Comparison of ENCODE assay signal across 7 mouse cellular contexts in the genomic region with DNA sequence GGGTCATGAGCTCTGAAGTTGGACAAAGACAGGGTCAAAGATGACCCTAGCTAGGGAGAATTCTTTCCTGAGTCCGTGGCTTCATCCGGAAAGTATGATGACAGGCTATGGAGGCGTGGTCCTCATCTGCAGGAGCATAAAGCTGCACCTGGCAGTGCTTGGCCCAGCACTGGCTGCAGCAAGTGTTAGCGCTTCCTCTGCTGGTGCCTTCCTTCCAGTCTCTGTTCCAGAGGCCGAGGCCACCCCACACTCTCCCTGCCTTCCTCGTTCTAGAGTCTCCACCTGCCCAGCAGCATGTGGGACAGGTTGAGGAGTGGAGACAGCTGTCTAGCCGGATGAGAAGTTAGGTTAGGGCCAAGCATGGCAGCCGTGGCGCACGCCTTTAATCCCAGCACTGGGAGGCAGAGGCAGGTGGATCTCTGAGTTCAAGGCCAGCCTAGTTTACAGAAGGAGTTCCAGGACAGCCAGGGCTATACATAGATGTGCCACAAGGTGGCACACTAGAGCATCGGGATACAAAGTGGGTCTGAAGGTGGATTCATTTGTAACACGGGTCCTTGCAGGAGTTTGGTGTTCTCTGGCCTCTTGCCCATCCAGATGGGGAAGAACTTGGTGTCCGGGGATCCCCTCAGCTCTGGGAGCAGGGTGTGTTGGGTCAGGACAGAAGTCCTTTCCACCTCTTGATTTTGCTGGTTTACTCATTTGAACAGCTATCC. TPM values are rescaled to one million over a fixed set of nuclear protein-coding genes. Genes with fewer than 3 reads are reported as not detected.
DNase-seq lines count a peak whose midpoint lies in the region; ATAC-seq and TF ChIP-seq lines count a peak whose summit lies in the region.

No protein-coding gene starts in this region.

- H3K4me2 ChIP-seq in forebrain, postnatal 0 days (ENCODE audit: low read depth): no peak overlapping the region
- no peak overlapping the region for H3K4me2 ChIP-seq in liver, embryonic 13.5 days

- DNase-seq in left cerebral cortex, adult 18-20 months (ENCODE audit: low spot score in 2 of 2): peak; percentile 38 to 42
- DNase-seq in left cerebral cortex, adult 11 months (ENCODE audit: low spot score): no peak
- DNase-seq in ES-E14 (ENCODE audit: low read depth, low spot score): peak; percentile 83
- DNase-seq in adrenal gland, postnatal 36 days: peak; percentile 50 to 55
- DNase-seq in forebrain, postnatal 0 days: peak; percentile 38
- peak; percentile 27 for DNase-seq in liver, embryonic 13.5 days

- no peak overlapping the region for H3K9ac ChIP-seq in ES-E14 (ENCODE audit: insufficient read depth, low read depth, low read length, poor library complexity, severe bottlenecking)
- no peak overlapping the region for H3K9ac ChIP-seq in forebrain, postnatal 0 days
- no peak overlapping the region for H3K9ac ChIP-seq in liver, embryonic 13.5 days

- H3K4me3 ChIP-seq in ES-E14 (ENCODE audit: insufficient read depth in 1 of 2, low read depth in 1 of 2, low read length in 2 of 2, poor library complexity in 1 of 2, severe bottlenecking in 1 of 2): no peak overlapping the region; a peak in 1 of 4 replicates
- no peak overlapping the region for H3K4me3 ChIP-seq in forebrain, postnatal 0 days (ENCODE audit: low read depth, low read length)
- no peak overlapping the region for H3K4me3 ChIP-seq in liver, embryonic 13.5 days (replicated peaks)
- H3K4me3 ChIP-seq in testis, adult 2 months (ENCODE audit: control insufficient read depth, low read depth, low read length): peak overlapping the region; percentile 77

- peaks cover 6% of the 10 kb centered on the region; the same call in 1 of the 2 replicates for H3K36me3 ChIP-seq in ES-E14 (ENCODE audit: control insufficient read depth, insufficient read depth, low read length, poor library complexity, severe bottlenecking)
- H3K36me3 ChIP-seq in forebrain, postnatal 0 days (ENCODE audit: insufficient read depth): peaks cover 73% of the 10 kb centered on the region
- peaks cover 64% of the 10 kb centered on the region for H3K36me3 ChIP-seq in liver, embryonic 13.5 days
- no peaks in the 10 kb centered on the region; the same call in none of the 2 replicates for H3K36me3 ChIP-seq in testis, adult 2 months (ENCODE audit: control insufficient read depth, insufficient read depth, low read length)

- peaks cover 0 to 2% of the 10 kb centered on the region in 2 experiments; a peak in 2 of 4 replicates for H3K4me1 ChIP-seq in ES-E14 (ENCODE audit: control insufficient read depth in 2 of 2, insufficient read depth in 2 of 2, low read length in 2 of 2, poor library complexity in 1 of 2)
- H3K4me1 ChIP-seq in forebrain, postnatal 0 days (ENCODE audit: insufficient read depth): no peaks in the 10 kb centered on the region
- H3K4me1 ChIP-seq in liver, embryonic 13.5 days (replicated peaks): no peaks in the 10 kb centered on the region
- H3K4me1 ChIP-seq in testis, adult 2 months (ENCODE audit: control insufficient read depth, insufficient read depth, low read length): peaks cover 5% of the 10 kb centered on the region

- ATAC-seq in forebrain, postnatal 0 days: no peak
- no peak for ATAC-seq in liver, embryonic 13.5 days (ENCODE audit: low read depth)

- no peak for TF ChIP-seq POLR2A in testis, adult 2 months (IDR thresholded peaks at IDR 0.05; ENCODE audit: control insufficient read depth, low read depth, low read length)

- peak; percentile 66 for TF ChIP-seq CTCF in forebrain, postnatal 0 days (IDR thresholded peaks at IDR 0.05; ENCODE audit: low read depth)
- peak; percentile 1; the same call in 1 of the 2 replicates for TF ChIP-seq CTCF in testis, adult 2 months (IDR thresholded peaks at IDR 0.05; ENCODE audit: control insufficient read depth, insufficient read depth, insufficient replicate concordance, low read depth, low read length)

- no peaks in the 10 kb centered on the region for H3K27me3 ChIP-seq in forebrain, postnatal 0 days (ENCODE audit: insufficient read depth, low read length)
- no peaks in the 10 kb centered on the region for H3K27me3 ChIP-seq in liver, embryonic 13.5 days
- no peaks in the 10 kb centered on the region for H3K27me3 ChIP-seq in testis, adult 2 months (ENCODE audit: control insufficient read depth, insufficient read depth, low read length)

- H3K27ac ChIP-seq in ES-E14 (ENCODE audit: insufficient read depth, low read depth, low read length, poor library complexity, severe bottlenecking): no peak overlapping the region
- no peak overlapping the region for H3K27ac ChIP-seq in forebrain, postnatal 0 days (ENCODE audit: low read depth, low read length)
- no peak overlapping the region for H3K27ac ChIP-seq in liver, embryonic 13.5 days
- no peak overlapping the region for H3K27ac ChIP-seq in testis, adult 2 months (ENCODE audit: control insufficient read depth, insufficient read depth, low read depth, low read length)

- in situ Hi-C loops in ES-E14 (cut with MboI; ENCODE audit: low sequenced_read_pairs in 2 of 2, unreplicated experiment in 2 of 2): no loop called here

- WGBS in forebrain, postnatal 0 days: 80% methylated on average over 13 of the region's 13 CpGs
- 71% methylated on average over 13 of the region's 13 CpGs for WGBS in liver, embryonic 13.5 days (ENCODE audit: insufficient replicate concordance)

- no peaks in the 10 kb centered on the region for H3K9me3 ChIP-seq in ES-E14 (ENCODE audit: control insufficient read depth, insufficient read depth, low read depth, low read length)
- H3K9me3 ChIP-seq in forebrain, postnatal 0 days (ENCODE audit: low read length): no peaks in the 10 kb centered on the region
- H3K9me3 ChIP-seq in liver, embryonic 13.5 days (replicated peaks): peaks cover 4% of the 10 kb centered on the region; the same call in 1 of the 2 replicates

TF ChIP-seq in ES-E14, 5 proteins besides CTCF, POLR2A, EP300 and RAD21:
- TF ChIP-seq ZNF384 (IDR thresholded peaks at IDR 0.05; ENCODE audit: low read depth, low read length) (no peak), HCFC1 (IDR thresholded peaks at IDR 0.05; ENCODE audit: borderline replicate concordance, insufficient read depth, low read length) (no peak), MAFK (IDR thresholded peaks at IDR 0.05; ENCODE audit: insufficient read depth, low read depth, low read length) (no peak), ZC3H11A (IDR thresholded peaks at IDR 0.05; ENCODE audit: borderline replicate concordance, low read depth, low read length) (no peak), CHD2 (IDR thresholded peaks at IDR 0.05; ENCODE audit: low read depth, low read length) (no peak)

RNA-seq across cellular contexts. Expression of gene Polr2f, which starts 14.4 kb away (rescaled TPM):
- 100 to 1,000 TPM; 102 to 111 TPM for total RNA-seq in left cerebral cortex, adult 18-20 months (2021)
- 238 and 318 TPM in 2 replicates for total RNA-seq in ES-E14 (2012; rRNA removed)
- total RNA-seq in adrenal gland, postnatal 36 days (2021): 100 to 1,000 TPM; 137 to 143 TPM
- 48.6 and 111 TPM in 2 replicates for total RNA-seq in forebrain, postnatal 0 days (2014; rRNA removed)
- 362 and 414 TPM in 2 replicates for polyA plus RNA-seq in forebrain, postnatal 0 days (2015; fragmentation: Nextera tagmentation; extraction: Ambion mirVana)
- polyA plus RNA-seq in liver, embryonic 13.5 days (2015; fragmentation: Nextera tagmentation; extraction: Ambion mirVana): 233 and 235 TPM in 2 replicates
- polyA plus RNA-seq in testis, adult 2 months (2012; rRNA removed): 41.1 and 42.2 TPM in 2 replicates

RNA-seq across cellular contexts. Expression of gene 1700088E04Rik, which starts 14.7 kb away (rescaled TPM):
- total RNA-seq in left cerebral cortex, adult 18-20 months (2021): 10 to 100 TPM in 1 of 2 experiments, 1 to 10 TPM in 1; 7.3 to 10.8 TPM
- 1.9 and 2.6 TPM in 2 replicates for total RNA-seq in ES-E14 (2012; rRNA removed)
- 1 to 10 TPM; 5.5 to 7.3 TPM for total RNA-seq in adrenal gland, postnatal 36 days (2021)
- 11.8 and 15.2 TPM in 2 replicates for total RNA-seq in forebrain, postnatal 0 days (2014; rRNA removed)
- polyA plus RNA-seq in forebrain, postnatal 0 days (2015; fragmentation: Nextera tagmentation; extraction: Ambion mirVana): 19.3 and 23.7 TPM in 2 replicates
- 0.61 and 0.74 TPM in 2 replicates for polyA plus RNA-seq in liver, embryonic 13.5 days (2015; fragmentation: Nextera tagmentation; extraction: Ambion mirVana)
- polyA plus RNA-seq in testis, adult 2 months (2012; rRNA removed): 115 and 133 TPM in 2 replicates

RNA-seq across cellular contexts. Expression of gene Micall1, which starts 17.7 kb away (rescaled TPM):
- total RNA-seq in left cerebral cortex, adult 18-20 months (2021): 10 to 100 TPM; 22.2 to 26.8 TPM
- 7.7 and 7.8 TPM in 2 replicates for total RNA-seq in ES-E14 (2012; rRNA removed)
- total RNA-seq in adrenal gland, postnatal 36 days (2021): 10 to 100 TPM; 41.3 to 51.4 TPM
- total RNA-seq in forebrain, postnatal 0 days (2014; rRNA removed): 23.8 and 29.1 TPM in 2 replicates
- polyA plus RNA-seq in forebrain, postnatal 0 days (2015; fragmentation: Nextera tagmentation; extraction: Ambion mirVana): 7.2 and 8.0 TPM in 2 replicates
- 1.0 and 1.2 TPM in 2 replicates for polyA plus RNA-seq in liver, embryonic 13.5 days (2015; fragmentation: Nextera tagmentation; extraction: Ambion mirVana)
- polyA plus RNA-seq in testis, adult 2 months (2012; rRNA removed): 75.8 and 85.0 TPM in 2 replicates

RNA-seq across cellular contexts. Expression of gene Sox10, which starts 38.7 kb away (rescaled TPM):
- 10 to 100 TPM; 19.6 to 26.1 TPM for total RNA-seq in left cerebral cortex, adult 18-20 months (2021)
- total RNA-seq in ES-E14 (2012; rRNA removed): 0.31 and 0.42 TPM in 2 replicates
- total RNA-seq in adrenal gland, postnatal 36 days (2021): 1 to 10 TPM; 1.3 to 1.8 TPM
- 7.4 and 8.3 TPM in 2 replicates for total RNA-seq in forebrain, postnatal 0 days (2014; rRNA removed)
- 4.8 and 6.3 TPM in 2 replicates for polyA plus RNA-seq in forebrain, postnatal 0 days (2015; fragmentation: Nextera tagmentation; extraction: Ambion mirVana)
- polyA plus RNA-seq in liver, embryonic 13.5 days (2015; fragmentation: Nextera tagmentation; extraction: Ambion mirVana): 0.06 and 0.10 TPM in 2 replicates
- polyA plus RNA-seq in testis, adult 2 months (2012; rRNA removed): 1.5 and 1.6 TPM in 2 replicates

RNA-seq across cellular contexts. Expression of gene Eif3l, which starts 51.4 kb away (rescaled TPM):
- total RNA-seq in left cerebral cortex, adult 18-20 months (2021): 10 to 100 TPM; 66.5 to 68.2 TPM
- total RNA-seq in ES-E14 (2012; rRNA removed): 358 and 380 TPM in 2 replicates
- 100 to 1,000 TPM; 140 to 156 TPM for total RNA-seq in adrenal gland, postnatal 36 days (2021)
- 213 and 218 TPM in 2 replicates for total RNA-seq in forebrain, postnatal 0 days (2014; rRNA removed)
- polyA plus RNA-seq in forebrain, postnatal 0 days (2015; fragmentation: Nextera tagmentation; extraction: Ambion mirVana): 179 and 191 TPM in 2 replicates
- polyA plus RNA-seq in liver, embryonic 13.5 days (2015; fragmentation: Nextera tagmentation; extraction: Ambion mirVana): 171 and 185 TPM in 2 replicates
- 110 and 117 TPM in 2 replicates for polyA plus RNA-seq in testis, adult 2 months (2012; rRNA removed)
